Mouse (Mus musculus): ENCODE data around the gene Ppp1r14a.

- TF ChIP-seq CTCF (IDR thresholded peaks at IDR 0.05; ENCODE audit: control insufficient read depth, insufficient read depth, insufficient replicate concordance, low read depth, low read length): no peak
- TF ChIP-seq POLR2A (IDR thresholded peaks at IDR 0.05; ENCODE audit: control insufficient read depth, low read depth, low read length): peak; percentile 32; the same call in 1 of the 2 replicates
These were observed 29.2 kb downstream of the Ppp1r14a start for GRCm38 (mm10) chr7:29318115-29318911.

Measured in testis, adult 2 months (tissue).